Mouse (Mus musculus) myocyte (in vitro differentiated cells): ENCODE measurements around the gene Rbms1. TPM values are rescaled to one million over a fixed set of nuclear protein-coding genes. Genes with fewer than 3 reads are reported as not detected.
A peak's percentile ranks its signal among the peaks of the same experiment; 100 is the strongest.

ENCODE experiments used
- H3K27me3 ChIP-seq: one replicate; pipeline ENCODE4 v1.6.1; 2011; ENCODE audit not compliant: control insufficient read depth, insufficient read depth, insufficient read length
- H3K36me3 ChIP-seq: one replicate; pipeline ENCODE4 v1.6.1; 2011; ENCODE audit not compliant: control insufficient read depth, insufficient read depth
- H3K4me2 ChIP-seq: one replicate; pipeline ENCODE4 v1.6.1; 2011; ENCODE audit warnings: low read depth, control low read depth
- H3K4me3 ChIP-seq: one replicate; pipeline ENCODE4 v1.5.1; 2011; ENCODE audit warnings: mild to moderate bottlenecking, control low read depth, moderate library complexity
- H3K79me2 ChIP-seq: one replicate; pipeline ENCODE4 v1.6.1; 2011; ENCODE audit not compliant: control insufficient read depth, insufficient read depth
- H3ac ChIP-seq: one replicate; pipeline ENCODE4 v1.6.1; 2011; ENCODE audit not compliant: control insufficient read depth, insufficient read length
- CEBPB ChIP-seq: IDR thresholded peaks from 2 replicates; pipeline ENCODE4 v1.6.1; 2011; ENCODE audit warnings: mild to moderate bottlenecking, moderate library complexity; ENCODE audit not compliant: poor library complexity, insufficient read depth, severe bottlenecking
- E2F4 ChIP-seq: IDR thresholded peaks from one replicate; pipeline ENCODE4 v1.6.1; 2011; ENCODE audit warnings: mild to moderate bottlenecking, control low read depth, moderate library complexity; ENCODE audit not compliant: insufficient read depth
- MAX ChIP-seq: IDR thresholded peaks from one replicate; pipeline ENCODE4 v1.6.1; 2011; ENCODE audit warnings: low read depth, mild to moderate bottlenecking, control low read depth
- MYOD1 ChIP-seq, 3 experiments: IDR thresholded peaks; one replicate each; pipeline ENCODE4 v1.6.1; 2011; ENCODE audit warnings: control low read depth in 2 of 3, low read depth in 2 of 3, mild to moderate bottlenecking in 2 of 3, moderate library complexity in 1 of 3; ENCODE audit not compliant: insufficient read length in 2 of 3, control insufficient read depth in 1 of 3
- MYOG ChIP-seq, 3 experiments: IDR thresholded peaks; one replicate each; pipeline ENCODE4 v1.6.1; 2011; ENCODE audit warnings: control low read depth in 2 of 3, low read depth in 2 of 3, mild to moderate bottlenecking in 2 of 3; ENCODE audit not compliant: insufficient read length in 2 of 3, control insufficient read depth in 1 of 3, insufficient read depth in 1 of 3
- POLR2A ChIP-seq: IDR thresholded peaks from one replicate; pipeline ENCODE4 v1.6.1; 2011; ENCODE audit warnings: low read depth, mild to moderate bottlenecking, control low read depth, moderate library complexity; ENCODE audit not compliant: insufficient read length
- POLR2AphosphoS2 ChIP-seq: IDR thresholded peaks from one replicate; pipeline ENCODE4 v1.6.1; 2011; ENCODE audit warnings: low read depth, control low read depth; ENCODE audit not compliant: insufficient read length
- REST ChIP-seq: IDR thresholded peaks from one replicate; pipeline ENCODE4 v1.6.1; 2011; ENCODE audit warnings: mild to moderate bottlenecking, control low read depth, moderate library complexity; ENCODE audit not compliant: insufficient read depth, insufficient read length
- SRF ChIP-seq: IDR thresholded peaks from one replicate; pipeline ENCODE4 v1.6.1; 2011; ENCODE audit warnings: low read depth; ENCODE audit not compliant: control insufficient read depth, insufficient read length
- TCF12 ChIP-seq: IDR thresholded peaks from one replicate; pipeline ENCODE4 v1.6.1; 2011; ENCODE audit warnings: mild to moderate bottlenecking, control low read depth; ENCODE audit not compliant: poor library complexity, insufficient read depth, severe bottlenecking
- TCF3 ChIP-seq: IDR thresholded peaks from one replicate; pipeline ENCODE4 v1.6.1; 2011; ENCODE audit warnings: low read depth, control low read depth; ENCODE audit not compliant: insufficient read length
- USF1 ChIP-seq: IDR thresholded peaks from one replicate; pipeline ENCODE4 v1.6.1; 2011; ENCODE audit warnings: low read depth, mild to moderate bottlenecking, control low read depth, moderate library complexity
- polyA plus RNA-seq: library from polyadenylated mRNA; unstranded; fragments of >200 nt; fragmentation: generic; extraction: Trizol; gene quantifications from one replicate; pipeline ENCODE4 v1.2.1, GENCODE M21; 2012; ENCODE audit warnings: missing spikeins

Gene Rbms1
- polyA plus RNA-seq, 1 experiment: 34.8 TPM

DNA sequence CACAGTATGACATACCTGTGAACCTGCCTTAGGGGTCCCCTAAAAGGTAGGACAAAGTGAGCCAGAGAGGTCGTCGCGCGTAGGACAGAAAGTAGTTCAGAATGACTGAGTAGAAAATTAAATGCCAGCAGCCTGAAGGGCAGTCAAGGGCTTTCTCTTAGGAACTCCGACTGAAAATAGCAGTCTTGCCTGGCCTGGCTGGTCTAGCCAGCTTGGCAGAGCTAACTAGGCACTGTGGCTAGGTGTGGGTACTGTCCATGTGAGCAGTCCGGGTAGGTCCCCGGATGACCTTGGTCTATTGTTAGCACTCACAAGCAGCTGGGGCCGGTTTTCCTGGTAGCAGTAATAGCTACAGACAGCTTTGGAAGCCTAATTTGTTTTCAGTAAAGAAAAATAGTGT lies 242.8 kb downstream of the Rbms1 start:
- Histone ChIP-seq H3ac (no peak overlapping the region), H3K27me3 (no peaks in the 10 kb centered on the region), H3K4me2 (peak overlapping the region; percentile 46), H3K4me3 (no peak overlapping the region), H3K79me2 (no peaks in the 10 kb centered on the region), H3K36me3 (no peaks in the 10 kb centered on the region)
- no peak for TF ChIP-seq REST
- TF ChIP-seq MYOG (IDR thresholded peaks at IDR 0.05; ENCODE audit: control insufficient read depth in 1 of 3, insufficient read depth in 1 of 3, insufficient read length in 2 of 3, low read depth in 2 of 3): peak in 2 of 3 experiments; percentile 72 to 79
- no peak for TF ChIP-seq USF1
- TF ChIP-seq CEBPB: no peak
- peak in 1 of 3 experiments; percentile 77 for TF ChIP-seq MYOD1 (IDR thresholded peaks at IDR 0.05; ENCODE audit: control insufficient read depth in 1 of 3, insufficient read length in 2 of 3, low read depth in 2 of 3)

DNA sequence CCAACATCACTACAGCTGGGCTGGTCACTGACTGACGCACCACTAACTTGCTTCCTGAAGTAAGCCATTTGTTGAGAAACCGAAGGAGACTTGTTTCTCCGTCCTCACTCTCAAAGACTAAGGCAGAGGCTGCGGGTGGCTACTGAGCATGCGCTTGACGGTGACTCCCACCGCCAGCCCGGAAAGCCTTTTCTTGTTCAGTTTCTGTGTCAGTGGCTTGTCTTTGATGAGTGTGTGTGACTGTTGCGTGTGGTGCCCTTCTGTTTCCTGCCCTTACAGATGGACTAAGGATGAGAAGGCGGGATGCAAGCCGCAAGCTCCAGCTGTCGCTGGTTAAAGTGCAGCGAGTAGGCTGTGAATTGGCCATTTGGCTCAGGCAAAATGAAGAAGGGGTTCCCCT lies 245.6 kb downstream of the Rbms1 start:
- Histone ChIP-seq H3ac (no peak overlapping the region), H3K79me2 (no peaks in the 10 kb centered on the region), H3K4me3 (no peak overlapping the region), H3K36me3 (no peaks in the 10 kb centered on the region), H3K27me3 (no peaks in the 10 kb centered on the region), H3K4me2 (no peak overlapping the region)
- TF ChIP-seq POLR2A: no peak
- peak in 2 of 3 experiments; percentile 32 to 45 for TF ChIP-seq MYOD1 (IDR thresholded peaks at IDR 0.05; ENCODE audit: control insufficient read depth in 1 of 3, insufficient read length in 2 of 3, low read depth in 2 of 3)
- TF ChIP-seq TCF3: no peak
- TF ChIP-seq SRF: no peak
- no peak for TF ChIP-seq E2F4
- TF ChIP-seq USF1: no peak
- no peak for TF ChIP-seq TCF12
- TF ChIP-seq MAX: no peak
- peak in 1 of 3 experiments; percentile 63 for TF ChIP-seq MYOG (IDR thresholded peaks at IDR 0.05; ENCODE audit: control insufficient read depth in 1 of 3, insufficient read depth in 1 of 3, insufficient read length in 2 of 3, low read depth in 2 of 3)
- TF ChIP-seq POLR2AphosphoS2: no peak

DNA sequence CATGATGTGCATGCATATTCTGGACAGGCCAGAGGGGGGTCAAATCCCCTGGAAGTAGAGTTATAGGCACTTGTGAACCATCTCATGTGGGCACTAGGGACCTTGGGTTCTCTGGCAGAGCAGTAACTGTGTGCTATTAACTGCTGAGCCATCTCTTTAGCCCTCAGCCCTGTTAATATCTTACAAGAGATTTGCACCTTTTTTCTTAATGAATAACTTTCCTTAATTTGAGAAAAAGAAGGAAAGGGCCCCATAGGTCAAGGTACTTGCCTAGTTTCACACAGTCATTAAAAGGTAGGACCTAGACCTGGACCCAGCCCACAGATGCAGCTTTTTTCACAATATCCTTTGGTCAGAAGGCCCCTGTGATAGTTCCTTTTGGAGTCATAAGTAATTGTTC lies 246.4 kb downstream of the Rbms1 start:
- Histone ChIP-seq H3K79me2 (no peaks in the 10 kb centered on the region), H3K27me3 (no peaks in the 10 kb centered on the region)
- TF ChIP-seq POLR2A (no peak), MAX (no peak), CEBPB (no peak), TCF3 (no peak), POLR2AphosphoS2 (no peak), SRF (no peak), REST (no peak), MYOD1 (IDR thresholded peaks at IDR 0.05; ENCODE audit: control insufficient read depth in 1 of 3, insufficient read length in 2 of 3, low read depth in 2 of 3) (no peak), MYOG (IDR thresholded peaks at IDR 0.05; ENCODE audit: control insufficient read depth in 1 of 3, insufficient read depth in 1 of 3, insufficient read length in 2 of 3, low read depth in 2 of 3) (no peak), E2F4 (no peak), TCF12 (no peak), USF1 (no peak)

DNA sequence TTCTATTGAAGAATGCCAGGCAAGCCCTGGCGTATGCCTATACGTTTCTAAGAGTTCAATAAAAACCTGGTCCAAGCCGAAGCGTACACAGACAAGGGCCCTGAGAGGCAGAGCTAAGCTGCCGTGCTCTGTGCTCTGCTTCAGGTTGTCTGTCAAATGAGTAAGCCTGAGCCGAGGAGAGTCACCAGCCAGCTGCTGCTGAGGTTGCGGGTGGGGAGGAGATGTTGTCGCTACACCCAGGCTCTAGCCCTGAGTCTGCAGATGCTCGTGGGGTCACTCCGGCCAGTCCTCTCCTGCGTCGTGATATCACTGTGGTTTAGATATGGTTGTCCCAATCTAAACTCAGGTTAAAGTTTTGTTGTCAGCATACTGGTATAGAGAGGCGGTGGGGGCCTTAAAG lies 247.2 kb downstream of the Rbms1 start:
- Histone ChIP-seq H3K4me3 (no peak overlapping the region), H3K27me3 (no peaks in the 10 kb centered on the region), H3K36me3 (no peaks in the 10 kb centered on the region), H3K4me2 (no peak overlapping the region), H3ac (no peak overlapping the region), H3K79me2 (no peaks in the 10 kb centered on the region)
- TF ChIP-seq USF1 (no peak), TCF12 (no peak), MYOD1 (IDR thresholded peaks at IDR 0.05; ENCODE audit: control insufficient read depth in 1 of 3, insufficient read length in 2 of 3, low read depth in 2 of 3) (peak in 1 of 3 experiments; percentile 47), SRF (no peak), POLR2A (no peak), E2F4 (no peak), MYOG (IDR thresholded peaks at IDR 0.05; ENCODE audit: control insufficient read depth in 1 of 3, insufficient read depth in 1 of 3, insufficient read length in 2 of 3, low read depth in 2 of 3) (peak in 2 of 3 experiments; percentile 54 to 82), CEBPB (no peak), POLR2AphosphoS2 (no peak), TCF3 (no peak), MAX (no peak), REST (no peak)

More for the DNA sequence above, 246.4 kb downstream of the Rbms1 start:
- no peak overlapping the region for H3ac ChIP-seq
- H3K4me2 ChIP-seq: no peak overlapping the region
- H3K36me3 ChIP-seq: no peaks in the 10 kb centered on the region
- H3K4me3 ChIP-seq: no peak overlapping the region

DNA sequence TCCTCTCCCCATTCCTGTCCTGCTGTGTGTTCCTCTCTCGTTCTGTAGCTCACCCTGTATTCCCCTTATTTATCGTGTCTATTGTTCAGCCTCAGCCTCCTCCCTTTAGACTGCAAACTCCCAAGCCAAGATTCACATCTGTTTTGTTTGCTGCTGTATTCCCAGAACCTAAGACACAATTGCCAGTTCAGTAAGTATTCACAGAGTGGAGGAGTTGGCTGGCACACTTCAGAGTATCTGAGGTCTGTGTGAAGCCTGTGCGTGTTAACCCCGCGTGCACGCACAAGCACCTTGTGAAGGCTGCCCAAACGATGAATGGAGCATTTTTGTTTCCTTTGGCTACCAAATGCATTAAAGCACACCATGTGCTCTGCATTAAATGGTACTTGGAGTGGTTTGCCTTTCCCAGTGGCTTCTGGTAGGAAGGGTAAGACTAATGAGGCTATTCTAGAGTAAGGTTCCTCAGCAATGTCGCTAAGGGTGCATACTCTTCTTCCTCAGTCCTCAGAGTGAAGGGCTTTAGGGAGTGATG lies 248.0 kb downstream of the Rbms1 start:
- TF ChIP-seq MAX: no peak
- no peak for TF ChIP-seq MYOD1 (IDR thresholded peaks at IDR 0.05; ENCODE audit: control insufficient read depth in 1 of 3, insufficient read length in 2 of 3, low read depth in 2 of 3)
- no peak for TF ChIP-seq MYOG (IDR thresholded peaks at IDR 0.05; ENCODE audit: control insufficient read depth in 1 of 3, insufficient read depth in 1 of 3, insufficient read length in 2 of 3, low read depth in 2 of 3)
- no peak for TF ChIP-seq E2F4
- TF ChIP-seq POLR2AphosphoS2: no peak
- TF ChIP-seq TCF3: no peak
- TF ChIP-seq USF1: no peak
- no peak for TF ChIP-seq TCF12
- no peak for TF ChIP-seq SRF
- TF ChIP-seq CEBPB: no peak
- no peak for TF ChIP-seq REST
- no peak for TF ChIP-seq POLR2A
- no peaks in the 10 kb centered on the region for H3K79me2 ChIP-seq
- H3K4me2 ChIP-seq: no peak overlapping the region
- no peaks in the 10 kb centered on the region for H3K27me3 ChIP-seq
- no peak overlapping the region for H3ac ChIP-seq
- no peak overlapping the region for H3K4me3 ChIP-seq
- H3K36me3 ChIP-seq: no peaks in the 10 kb centered on the region
